Mouse (Mus musculus): Measurements from ENCODE around the gene Got1.
A peak's percentile ranks its signal among the peaks of the same experiment; 100 is the strongest.
"Not testable (repeated sequence)": the region's sequence is repeated elsewhere in the genome, so short reads cannot be mapped to it uniquely, and the experiment has no call there.

Got1 gene

DNA sequence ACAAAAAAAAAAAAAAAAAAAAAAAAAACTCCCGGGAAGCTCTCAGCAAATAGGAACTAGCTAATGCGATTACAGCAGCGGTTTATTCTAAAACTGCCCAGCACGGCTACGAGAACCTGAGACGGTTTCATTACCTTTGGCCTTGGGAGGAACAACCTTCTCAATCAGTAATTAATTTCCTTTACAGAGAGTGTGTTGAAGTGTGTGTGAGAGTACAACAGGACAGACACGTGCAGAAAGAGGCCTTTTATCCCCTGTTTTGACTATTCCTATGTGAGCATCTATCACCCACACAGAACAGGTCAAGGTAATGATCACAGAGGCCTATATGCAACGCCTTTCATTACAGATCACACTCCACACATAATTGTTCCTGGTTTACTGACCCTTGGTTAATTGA lies 3.0 kb downstream of the Got1 start:
- DNase-seq (ENCODE audit: low spot score): no peak

DNA sequence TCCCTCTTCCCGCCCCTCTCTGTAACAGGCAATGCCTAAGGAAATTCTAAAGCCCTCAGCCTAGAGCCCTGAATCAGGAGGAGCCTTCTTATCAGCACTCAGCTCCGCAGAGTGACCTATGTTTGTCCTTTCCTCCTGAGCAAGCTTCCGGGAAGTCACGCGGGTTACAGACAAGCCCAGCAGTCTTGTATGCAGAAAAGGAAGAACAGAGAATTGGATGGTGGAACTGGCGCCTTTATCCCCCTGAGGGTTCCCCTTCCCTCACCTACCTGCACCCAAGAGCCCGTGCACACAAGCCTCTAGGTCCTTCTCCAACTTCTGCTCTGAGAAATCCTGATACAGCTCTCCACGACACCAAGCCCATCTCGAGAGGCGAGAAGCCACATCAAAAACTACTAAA lies 4.0 kb downstream of the Got1 start:
- no peak for DNase-seq (ENCODE audit: low spot score)

DNA sequence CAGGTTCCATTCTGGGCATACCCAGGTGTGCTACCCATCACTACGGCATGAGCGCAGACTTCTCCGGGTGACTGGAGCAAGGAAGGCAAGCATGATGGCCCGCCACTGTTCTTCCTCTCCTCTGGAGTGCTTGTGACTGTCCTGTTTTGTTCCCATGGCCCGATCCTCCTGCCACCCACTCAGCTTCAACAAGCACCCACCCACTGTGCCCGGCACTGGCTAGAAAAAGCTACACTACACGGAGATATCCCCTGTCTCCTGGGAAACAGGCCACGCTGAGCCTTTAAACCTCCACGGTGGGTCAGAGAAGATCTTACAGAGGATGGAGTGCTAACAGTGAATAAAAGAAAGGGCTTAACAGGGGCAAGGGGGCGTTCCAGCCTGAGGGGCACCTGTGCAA lies 5.2 kb downstream of the Got1 start:
- DNase-seq (ENCODE audit: low spot score): no peak

DNA sequence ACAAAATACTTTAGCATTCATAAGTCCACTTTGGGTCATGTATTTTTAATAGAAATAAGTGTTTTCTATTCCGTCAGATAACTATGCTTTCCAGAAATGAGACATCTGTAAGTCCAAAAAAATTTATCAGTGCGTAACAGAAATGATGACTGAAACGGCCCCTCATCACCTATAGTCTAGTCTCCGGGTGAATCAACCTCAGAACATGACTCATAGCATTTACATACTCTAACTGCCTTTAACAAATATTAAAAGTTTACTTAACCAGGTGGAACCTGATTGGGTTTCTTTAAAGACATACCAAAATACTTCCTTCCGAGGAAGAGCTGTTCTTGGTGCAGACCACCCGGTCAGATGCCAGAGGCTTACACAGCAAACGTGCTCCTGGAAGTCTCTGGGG lies 6.1 kb downstream of the Got1 start:
- DNase-seq (ENCODE audit: low spot score): no peak

DNA sequence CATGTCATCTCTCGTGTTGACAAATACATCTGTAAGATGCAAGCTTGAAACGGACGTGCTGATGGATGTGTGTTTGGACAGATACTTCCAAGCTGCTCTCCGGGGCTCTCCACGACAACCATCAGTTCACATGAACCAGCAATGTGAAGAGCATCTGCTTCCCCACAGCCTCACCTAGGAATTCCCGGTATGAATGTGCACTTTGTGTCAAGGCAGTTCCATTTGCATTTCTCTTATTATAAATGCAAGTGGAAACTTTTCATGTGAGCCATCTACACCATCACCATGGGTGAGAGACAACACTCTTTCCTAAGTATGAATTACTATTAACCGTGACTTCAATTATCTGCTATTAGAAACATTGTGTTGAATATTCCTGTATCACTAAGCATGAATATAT lies 6.6 kb downstream of the Got1 start:
- DNase-seq (ENCODE audit: low spot score): no peak

DNA sequence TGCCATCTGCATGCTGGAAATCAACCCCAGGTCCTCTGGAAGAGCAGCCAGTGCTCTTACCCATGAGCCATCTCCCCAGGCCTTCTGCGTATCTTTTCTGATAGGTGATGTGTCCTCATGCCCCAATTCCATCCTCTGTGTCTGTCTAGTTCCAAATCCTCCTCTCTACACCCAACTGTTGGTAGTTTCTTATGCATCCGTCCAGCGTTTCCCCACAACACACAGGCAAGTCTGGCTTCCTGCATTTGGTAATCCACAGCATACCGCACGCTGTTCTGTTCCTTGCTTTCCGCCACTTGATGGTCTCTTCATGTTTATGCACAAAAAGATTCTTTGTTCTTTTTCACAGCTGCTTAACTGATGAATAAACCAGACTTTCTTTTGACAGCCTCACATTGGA lies 7.1 kb downstream of the Got1 start:
- DNase-seq (ENCODE audit: low spot score): no peak

DNA sequence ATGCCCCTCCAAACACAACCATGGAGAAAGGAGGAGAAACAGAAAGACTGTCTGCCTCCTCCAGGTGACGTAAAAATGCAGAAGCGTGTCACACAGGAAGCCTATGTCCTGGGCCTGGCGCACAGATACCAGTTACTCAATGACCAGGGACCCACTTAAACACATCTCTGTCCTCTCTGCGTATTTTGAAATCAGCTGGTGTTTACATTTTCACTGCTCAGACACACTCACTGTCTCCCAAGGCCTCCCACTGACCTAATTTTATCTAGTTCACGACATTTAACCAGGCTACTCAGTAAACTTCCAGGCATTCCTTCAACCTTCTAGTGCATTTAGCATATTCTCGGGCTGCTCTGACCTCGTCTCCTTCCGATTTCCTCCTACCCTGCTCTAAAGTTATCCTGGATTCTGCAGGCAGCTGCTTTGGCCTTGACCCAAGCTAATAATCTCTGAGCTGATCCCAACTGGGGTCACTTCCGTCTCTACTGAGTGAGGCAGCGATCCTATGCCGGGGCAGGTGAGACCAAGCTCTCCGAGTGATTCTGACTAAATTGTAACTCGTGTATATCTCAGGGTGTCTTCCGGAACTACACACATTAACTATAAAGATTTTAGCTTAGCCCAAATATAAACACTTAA lies 7.9 kb downstream of the Got1 start:
- DNase-seq (ENCODE audit: low spot score): no peak

DNA sequence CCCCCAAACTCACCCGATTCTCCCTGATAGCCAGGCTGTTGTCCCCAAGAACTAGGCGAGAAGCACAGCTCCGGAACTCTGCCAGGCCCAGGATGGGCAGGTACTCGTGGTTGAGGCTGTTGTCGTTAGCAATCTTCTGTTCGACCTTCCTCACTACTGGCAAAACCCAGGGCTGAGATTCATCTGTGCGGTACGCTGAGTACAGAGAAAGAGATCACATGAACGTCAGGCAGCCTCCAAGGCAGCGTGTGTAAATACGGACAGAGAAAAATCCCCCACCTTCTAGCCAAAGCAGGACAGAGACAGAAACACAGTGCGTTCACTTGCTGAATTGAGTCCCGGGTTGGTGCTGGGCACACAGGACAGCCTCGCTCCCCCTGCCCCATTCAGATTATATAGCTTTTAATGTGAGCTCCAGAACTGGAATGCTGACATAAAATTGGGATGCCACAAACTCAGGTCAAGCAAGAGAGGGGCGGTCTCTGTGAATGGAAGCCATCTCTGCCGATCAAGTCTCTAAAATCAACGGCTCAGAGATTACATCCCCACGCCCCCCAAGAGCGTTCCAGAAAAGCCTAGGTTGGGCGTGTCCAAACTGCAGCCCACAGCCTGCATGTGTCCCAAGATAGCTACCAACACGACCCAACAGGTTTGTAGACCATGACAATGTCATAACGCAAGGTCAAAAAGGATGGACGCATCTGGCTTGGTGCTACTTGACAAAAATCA lies 8.6 kb downstream of the Got1 start:
- DNase-seq (ENCODE audit: low spot score): no peak

DNA sequence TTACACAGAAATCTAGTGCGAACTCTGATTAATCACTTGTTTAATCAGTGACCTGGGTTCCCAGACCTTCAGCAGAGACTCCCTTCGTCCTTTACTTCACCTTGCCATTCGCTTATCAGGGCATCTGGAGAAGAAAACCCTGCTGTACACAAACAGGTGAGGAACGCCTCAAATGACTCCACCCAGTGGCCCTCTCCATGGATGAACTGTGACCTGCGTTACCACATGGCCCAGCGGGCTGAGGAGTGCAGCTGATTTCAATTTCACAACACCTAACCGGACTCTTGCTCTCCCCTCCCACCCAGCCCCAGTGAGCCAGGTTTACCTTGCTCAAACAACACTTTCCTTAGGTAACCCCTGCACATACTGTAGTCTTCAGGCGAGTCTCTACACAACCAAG lies 10.5 kb downstream of the Got1 start:
- DNase-seq (ENCODE audit: low spot score): no peak

DNA sequence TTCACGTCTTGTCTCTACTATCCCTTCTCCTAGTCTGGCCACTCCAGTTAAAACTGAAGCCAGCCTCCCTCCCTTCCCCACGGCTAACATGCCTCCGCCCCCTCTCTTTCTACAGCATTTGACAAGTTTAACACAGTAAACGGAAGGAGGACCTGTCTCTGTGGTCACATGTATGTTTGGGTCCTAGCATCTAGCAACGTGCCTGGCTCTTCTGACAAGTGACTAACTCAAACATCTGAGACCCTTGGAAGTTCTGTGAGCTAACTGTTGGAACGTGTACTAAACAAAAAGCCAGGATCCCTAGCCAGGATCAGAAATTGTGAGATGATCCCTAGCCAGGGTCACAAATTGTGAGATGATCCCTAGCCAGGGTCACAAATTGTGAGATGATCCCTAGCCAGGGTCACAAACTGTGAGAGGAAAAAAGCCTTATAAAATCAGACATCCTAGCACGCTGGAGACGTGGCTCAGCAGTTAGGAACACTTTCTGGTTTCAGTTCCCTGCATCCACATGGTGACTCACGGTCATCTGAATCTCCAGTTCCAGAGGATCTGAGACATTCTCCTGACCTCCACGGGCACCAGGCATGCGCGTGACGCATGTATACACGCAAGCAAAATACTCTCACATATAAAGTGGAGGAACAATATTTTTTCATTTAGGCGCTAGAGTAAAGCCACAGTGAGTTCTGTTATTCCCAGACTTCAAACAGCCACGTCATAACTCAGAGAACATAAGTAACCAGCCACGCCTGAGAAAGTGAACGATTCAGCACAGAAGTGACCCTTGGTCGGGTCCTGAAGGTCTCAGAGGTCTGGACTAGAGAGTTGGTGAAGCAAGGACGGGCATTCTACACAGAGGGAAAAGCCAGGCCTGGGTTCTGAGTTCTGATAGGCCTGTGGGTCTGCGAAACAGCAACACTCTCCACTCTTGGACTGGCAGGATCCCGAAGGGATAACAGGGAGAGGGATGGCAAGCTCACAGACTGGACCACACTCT lies 12.5 kb downstream of the Got1 start:
- DNase-seq (ENCODE audit: low spot score): no peak

DNA sequence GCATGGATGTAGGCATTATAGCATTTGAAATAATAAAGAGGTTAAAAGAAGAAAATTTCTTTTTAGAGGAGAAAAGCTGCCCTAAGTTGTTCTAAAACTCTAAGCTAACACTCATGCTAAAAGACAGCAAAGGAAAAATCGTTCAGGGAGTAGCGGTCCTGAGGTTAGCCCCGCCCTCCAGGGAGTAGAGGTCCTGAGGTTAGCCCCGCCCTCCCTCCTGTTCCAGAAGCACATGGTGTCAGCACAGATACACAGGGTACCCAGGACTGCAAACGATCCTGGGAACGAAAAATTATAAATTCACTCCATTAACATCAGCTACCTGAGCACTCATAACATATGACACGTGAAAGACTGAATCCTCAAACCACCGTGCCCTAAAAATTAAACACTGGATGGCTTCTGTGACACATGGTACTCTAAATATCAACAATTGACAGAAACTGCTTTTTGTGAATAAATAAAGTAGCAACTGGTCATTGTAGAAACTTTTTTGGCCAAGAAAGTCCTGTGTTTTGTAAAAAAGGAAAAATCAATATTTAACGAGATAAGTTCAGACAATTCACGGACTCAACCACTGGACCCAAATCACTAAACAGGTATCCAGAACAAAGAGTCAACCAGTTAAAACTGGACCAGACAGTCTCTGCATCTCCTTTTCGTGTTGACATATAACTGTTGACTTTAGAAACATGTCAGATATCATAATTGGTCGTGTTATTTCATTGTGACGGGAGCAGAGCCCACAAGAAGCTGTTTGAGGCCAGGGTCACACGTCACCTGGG lies 13.8 kb downstream of the Got1 start:
- DNase-seq (ENCODE audit: low spot score): no peak

DNA sequence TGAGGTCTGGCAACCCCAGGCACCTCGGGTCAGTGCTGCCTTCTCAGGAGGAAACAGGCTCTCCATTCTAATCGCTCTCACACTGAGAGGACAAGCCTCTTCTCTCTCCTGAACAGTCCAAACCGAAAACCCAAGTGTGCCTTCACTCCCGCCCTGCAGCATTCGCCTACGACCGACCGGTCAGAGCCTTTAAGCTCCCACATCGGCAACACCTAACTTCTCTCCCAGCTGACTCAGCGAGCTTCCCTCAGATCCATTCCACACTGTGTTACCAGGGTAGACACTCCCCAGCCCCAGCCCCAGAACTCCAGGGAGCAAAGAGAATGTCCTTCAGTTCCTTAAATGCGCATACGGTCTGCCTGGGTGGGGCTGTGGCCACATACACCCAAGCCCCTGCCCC lies 19.0 kb downstream of the Got1 start:
- DNase-seq (ENCODE audit: low spot score): no peak

DNA sequence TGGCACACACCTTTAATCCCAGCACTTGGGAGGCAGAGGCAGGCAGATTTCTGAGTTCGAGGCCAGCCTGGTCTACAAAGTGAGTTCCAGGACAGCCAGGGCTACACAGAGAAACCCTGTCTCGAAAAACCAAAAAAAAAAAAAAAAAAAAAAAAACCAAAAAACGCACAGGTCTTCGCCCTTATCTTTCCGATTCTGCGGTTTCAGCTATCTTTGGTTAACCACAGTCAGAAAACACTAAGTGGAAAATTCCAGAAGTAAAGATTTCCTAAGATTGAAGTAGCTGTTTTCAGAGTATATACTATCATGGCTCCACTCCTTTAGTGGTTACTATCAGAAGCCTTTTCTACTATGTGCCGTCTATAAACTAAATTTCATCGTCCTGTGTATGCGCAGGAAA lies 20.8 kb downstream of the Got1 start:
- not testable (repeated sequence) for DNase-seq (ENCODE audit: low spot score)

DNA sequence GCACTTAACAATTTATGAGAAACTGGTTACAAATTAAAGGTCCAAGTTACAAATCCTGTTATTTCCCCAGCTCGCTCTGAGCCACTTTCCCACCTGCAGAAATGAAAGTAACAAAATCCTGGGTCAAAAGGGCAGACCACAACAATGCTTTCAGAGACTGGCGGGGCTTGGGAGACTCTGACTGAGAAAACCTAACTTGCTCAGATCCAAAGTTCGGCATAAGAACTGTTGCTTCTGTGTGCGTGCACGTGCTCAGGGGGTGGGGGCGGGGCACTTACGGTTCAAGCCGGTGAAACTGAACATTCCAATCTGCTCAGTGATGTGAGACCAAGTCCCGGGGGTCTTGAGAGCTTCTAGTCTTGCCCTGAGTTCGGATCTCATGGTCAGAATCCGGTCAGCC lies 21.8 kb downstream of the Got1 start:
- DNase-seq (ENCODE audit: low spot score): no peak

DNA sequence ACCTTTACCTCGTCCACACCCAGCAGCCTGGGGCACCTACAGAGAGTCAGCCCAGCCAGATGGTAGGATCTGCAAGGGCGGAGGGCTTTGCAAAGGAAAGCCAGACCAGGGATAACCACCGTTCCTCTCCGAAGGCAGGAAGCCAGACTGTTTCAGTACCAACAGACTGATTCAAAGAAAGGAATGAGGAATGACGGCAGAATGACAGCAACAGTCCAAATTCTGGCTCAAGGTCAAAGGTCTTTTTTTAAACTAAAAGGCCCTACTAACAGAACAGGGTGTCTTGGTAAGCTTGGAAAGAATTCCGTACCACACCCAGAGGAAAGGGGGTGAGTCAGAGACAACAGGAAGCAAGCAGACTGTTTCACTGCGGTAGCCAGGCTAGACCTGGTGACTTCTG lies 25.5 kb downstream of the Got1 start:
- DNase-seq (ENCODE audit: low spot score): no peak

DNA sequence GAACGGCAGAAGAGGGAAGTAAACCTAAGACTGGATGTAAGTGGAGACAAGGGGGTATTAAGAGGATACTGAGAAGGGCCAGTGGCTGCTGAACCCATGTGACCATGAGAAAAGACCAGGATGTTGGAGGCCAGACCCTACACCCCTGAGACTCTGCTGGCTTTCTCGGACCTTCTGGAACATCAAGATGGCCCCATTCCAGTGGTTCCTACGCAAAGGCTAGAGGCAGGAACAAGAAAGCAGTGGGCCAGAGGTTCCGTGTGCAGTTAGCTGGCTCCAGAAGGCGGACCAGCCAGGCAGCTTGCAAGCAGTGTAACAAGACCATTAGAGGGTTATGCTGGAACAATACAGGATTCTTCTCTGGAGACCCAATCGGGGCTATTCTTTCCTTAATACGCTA lies 27.0 kb downstream of the Got1 start:
- no peak for DNase-seq (ENCODE audit: low spot score)

DNA sequence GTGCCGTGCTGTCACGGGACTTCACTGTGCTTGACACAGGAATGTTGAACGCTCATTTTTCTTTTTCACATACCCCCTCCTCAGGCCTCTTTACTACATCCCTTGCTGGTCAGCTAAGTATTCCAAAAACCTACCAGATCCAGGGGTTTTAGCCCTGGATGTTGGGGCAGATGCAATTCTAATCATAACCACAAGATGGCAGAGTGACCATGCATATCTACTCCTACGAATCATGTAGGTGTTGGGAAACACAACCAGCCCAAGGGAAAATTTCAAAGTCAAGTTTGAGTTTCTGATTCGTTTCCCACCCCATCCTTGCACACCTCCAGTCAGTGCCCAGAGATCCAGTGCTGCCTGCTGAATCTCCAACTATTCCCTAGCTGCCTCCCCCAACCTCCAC lies 28.6 kb downstream of the Got1 start:
- peak; percentile 91 for DNase-seq (ENCODE audit: low spot score)

DNA sequence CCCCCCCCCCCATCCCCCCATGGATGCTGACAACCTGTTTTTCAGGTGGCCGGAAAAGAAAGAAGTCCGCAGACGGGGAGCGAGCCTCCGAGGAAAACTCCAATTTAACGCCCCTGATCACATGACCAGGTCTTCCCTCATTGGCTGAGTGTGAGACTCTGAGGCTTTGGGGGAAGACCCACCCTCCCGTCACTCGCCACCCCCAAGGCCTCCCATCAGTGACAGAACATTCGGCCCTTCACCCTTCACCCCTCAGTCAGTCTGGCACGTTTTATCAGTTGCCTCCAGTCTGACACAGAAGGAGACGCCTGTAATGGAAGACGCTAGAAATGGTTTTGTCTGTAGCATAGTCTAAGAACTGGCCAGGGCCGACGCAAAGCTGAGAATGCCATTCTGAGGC lies 29.5 kb downstream of the Got1 start:
- peak; percentile 50 for DNase-seq (ENCODE audit: low spot score)

DNA sequence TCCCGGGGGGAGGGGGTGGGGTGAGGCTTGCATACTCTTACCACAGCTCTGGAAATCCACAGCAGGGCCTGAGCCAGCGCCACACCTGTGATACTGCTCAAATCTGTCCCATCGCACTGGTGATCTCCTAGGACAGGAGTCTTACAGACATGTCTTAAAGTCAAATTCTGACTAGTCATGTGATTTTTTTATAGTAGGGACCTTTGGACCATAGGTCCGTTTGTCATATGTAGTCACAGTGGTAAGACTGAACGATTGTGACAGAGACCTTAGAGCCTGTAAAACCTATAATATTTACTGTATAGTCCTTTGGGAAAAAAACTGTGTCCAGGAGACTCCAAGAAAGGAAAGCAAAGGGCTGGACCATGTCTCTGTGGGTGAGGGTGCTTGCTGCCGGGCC lies 30.5 kb downstream of the Got1 start:
- no peak for DNase-seq (ENCODE audit: low spot score)

DNA sequence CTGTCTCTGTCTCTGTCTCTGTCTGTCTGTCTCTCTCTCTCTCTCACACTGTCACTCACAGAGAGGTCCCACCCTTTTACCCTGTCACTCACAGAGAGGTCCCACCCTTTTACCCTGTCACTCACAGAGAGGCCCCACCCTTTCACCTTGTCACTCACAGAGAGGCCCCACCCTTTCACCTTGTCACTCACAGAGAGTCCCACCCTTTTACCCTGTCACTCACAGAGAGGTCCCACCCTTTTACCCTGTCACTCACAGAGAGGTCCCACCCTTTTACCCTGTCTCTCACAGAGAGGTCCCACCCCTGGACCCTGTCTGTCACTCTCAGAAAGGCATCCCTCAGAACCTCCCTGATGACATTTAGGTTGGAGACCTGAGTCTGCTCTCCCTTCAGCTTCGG lies 31.1 kb downstream of the Got1 start:
- not testable (repeated sequence) for DNase-seq (ENCODE audit: low spot score)

DNA sequence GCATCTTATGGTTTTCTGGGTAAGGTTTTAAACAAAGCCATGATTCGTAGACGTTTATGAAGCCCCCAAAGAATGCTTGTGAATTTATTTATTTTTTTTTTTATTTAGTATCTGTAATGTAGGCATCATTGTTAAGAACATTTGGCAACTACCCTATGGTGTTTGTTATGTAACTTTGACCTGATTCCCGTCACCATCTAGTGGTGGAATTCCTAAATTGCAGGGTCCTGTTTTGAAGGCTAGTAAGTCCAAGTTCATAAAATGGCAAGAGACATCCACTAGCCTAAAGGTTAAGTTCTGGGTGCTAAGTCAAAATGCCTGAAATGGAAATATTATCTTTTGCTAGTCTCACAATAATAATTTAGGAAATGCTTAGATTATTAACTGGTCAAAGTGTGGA lies 37.0 kb downstream of the Got1 start:
- peak; percentile 75 for DNase-seq (ENCODE audit: low spot score)

DNA sequence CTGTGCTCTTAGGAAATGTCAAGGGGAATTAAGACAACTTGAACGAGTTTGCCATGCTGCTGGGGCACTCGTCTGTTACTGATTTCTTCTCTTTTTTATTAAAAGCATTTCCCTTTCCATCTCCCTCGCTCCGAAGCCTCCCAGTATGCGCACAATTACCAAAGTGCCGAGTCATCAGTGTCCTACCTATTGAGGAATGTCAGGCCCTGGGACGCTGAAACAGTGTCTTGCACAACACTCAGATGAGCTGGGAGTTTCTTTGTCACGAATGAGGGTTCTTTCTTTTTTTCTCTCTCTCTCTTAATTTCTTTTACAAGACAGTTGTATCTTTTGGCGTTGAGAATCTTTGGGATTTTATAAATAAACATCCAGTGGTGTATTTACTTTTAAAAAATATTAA lies 43.9 kb downstream of the Got1 start:
- no peak for DNase-seq (ENCODE audit: low spot score)
